Mouse (Mus musculus): ENCODE data around the gene Cabp7. TPM values are rescaled to one million over a fixed set of nuclear protein-coding genes. Genes with fewer than 3 reads are reported as not detected.

Gene Cabp7
- 0.50 and 0.51 TPM in 2 replicates for total RNA-seq (2012; rRNA removed)
- not detected in 2 replicates for total RNA-seq (2014; rRNA removed)
- not detected in 2 replicates for polyA plus RNA-seq (2012; ENCODE audit: insufficient read length, low read depth)

DNA sequence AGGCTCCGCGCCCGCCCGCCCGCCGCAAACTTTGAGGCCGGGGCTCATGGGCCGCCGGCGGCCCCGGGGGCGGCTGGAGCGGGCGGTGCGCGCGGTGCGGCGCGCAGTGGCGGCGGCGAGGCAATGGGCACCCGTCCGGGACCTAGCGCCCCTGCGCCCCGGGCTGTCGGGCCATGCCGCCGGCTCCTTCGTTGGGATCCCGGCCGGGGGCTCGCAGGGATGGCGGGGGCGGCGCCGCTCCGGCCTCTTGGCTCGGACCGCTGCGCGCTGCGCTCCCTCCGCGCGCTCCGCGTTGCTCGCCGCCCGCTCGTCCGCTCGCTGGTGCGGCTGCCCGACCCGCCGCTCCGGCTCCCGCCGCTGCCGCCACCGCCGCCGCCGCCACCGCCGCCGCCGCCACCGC is at the start of gene Cabp7:
TSS of gene Cabp7 (minus strand) at position 46 of the 400 bp plus-strand sequence.
- H3K9ac ChIP-seq (ENCODE audit: insufficient read depth, low read depth) = no peak within 1 kb of the TSS
- in situ Hi-C loops (cut with MboI; ENCODE audit: low pct_ligation_motif_present, low pct_unique_long_range_greater_than_20kb, low sequenced_read_pairs) = no loop called here

DNA sequence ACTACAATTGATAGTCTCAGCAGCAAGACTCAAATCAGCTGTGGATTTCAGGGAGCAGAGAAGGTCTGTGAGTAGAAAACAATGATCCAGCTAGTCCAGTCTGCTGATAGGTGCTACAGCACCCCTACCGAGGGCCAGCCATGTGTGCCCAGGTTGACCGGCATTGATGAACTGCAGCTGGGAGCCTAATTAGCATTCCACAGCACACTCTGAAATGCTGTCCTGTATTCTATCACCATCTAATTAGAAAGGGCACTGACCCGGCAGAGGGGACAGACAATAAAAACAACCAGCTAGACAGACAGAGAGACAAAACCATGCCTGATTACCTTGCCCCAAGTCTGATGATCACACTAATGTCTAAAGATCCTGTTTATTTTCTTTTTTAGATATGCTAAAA is 46.4 kb upstream of the Cabp7 start:
- in situ Hi-C loops (cut with MboI; ENCODE audit: low pct_ligation_motif_present, low pct_unique_long_range_greater_than_20kb, low sequenced_read_pairs) = no loop called here
- dilution Hi-C loops (cut with MboI; ENCODE audit: extremely low pct_ligation_motif_present, extremely low pct_unique_long_range_greater_than_20kb, low sequenced_read_pairs) = no loop called here

More for the DNA sequence above, at the start of gene Cabp7:
- TF ChIP-seq E2F4 (IDR thresholded peaks at IDR 0.05; ENCODE audit: insufficient replicate concordance, low read depth, low read length) = no peak
- TF ChIP-seq KAT2A (IDR thresholded peaks at IDR 0.05; ENCODE audit: insufficient replicate concordance, low read length) = no peak
- TF ChIP-seq GABPA (IDR thresholded peaks at IDR 0.05; ENCODE audit: insufficient replicate concordance, low read depth, low read length) = no peak
- TF ChIP-seq UBTF (IDR thresholded peaks at IDR 0.05; ENCODE audit: low read depth, low read length) = no peak
- TF ChIP-seq POLR2A (IDR thresholded peaks at IDR 0.05; ENCODE audit: low read depth, low read length) = no peak
- TF ChIP-seq TCF12 (IDR thresholded peaks at IDR 0.05; ENCODE audit: low read depth, low read length) = no peak
- TF ChIP-seq ZNF384 (IDR thresholded peaks at IDR 0.05; ENCODE audit: low read depth, low read length) = no peak
- no peak for TF ChIP-seq JUN (IDR thresholded peaks at IDR 0.05; ENCODE audit: insufficient read depth, low read depth, low read length)
- TF ChIP-seq CHD2 (IDR thresholded peaks at IDR 0.05; ENCODE audit: low read length) = no peak
- no peak for TF ChIP-seq EP300 (IDR thresholded peaks at IDR 0.05; ENCODE audit: low read length)
- no peak for TF ChIP-seq MEF2A (IDR thresholded peaks at IDR 0.05; ENCODE audit: borderline replicate concordance, low read depth, low read length)
- TF ChIP-seq ZC3H11A (IDR thresholded peaks at IDR 0.05; ENCODE audit: low read depth, low read length) = no peak
- TF ChIP-seq ZMIZ1 (IDR thresholded peaks at IDR 0.05; ENCODE audit: low read depth, low read length) = no peak
- no peak for TF ChIP-seq POLR2AphosphoS2 (IDR thresholded peaks at IDR 0.05; ENCODE audit: low read depth, low read length)
- TF ChIP-seq MAX (IDR thresholded peaks at IDR 0.05; ENCODE audit: low read length) = no peak
- dilution Hi-C loops (cut with MboI; ENCODE audit: extremely low pct_ligation_motif_present, extremely low pct_unique_long_range_greater_than_20kb, low sequenced_read_pairs) = no loop called here
- DNase-seq (ENCODE audit: extremely low read depth) = no peak
- peaks cover 9% of the 10 kb centered on the region for H3K27me3 ChIP-seq (replicated peaks)
- H3K79me2 ChIP-seq (replicated peaks; ENCODE audit: control insufficient read depth, extremely low read depth, insufficient read depth, poor library complexity, severe bottlenecking) = no peaks in the 10 kb centered on the region
- no peak within 1 kb of the TSS for H3K4me2 ChIP-seq (ENCODE audit: insufficient read depth, low read depth, poor library complexity, severe bottlenecking)
- H3K9me3 ChIP-seq (replicated peaks; ENCODE audit: low read length) = peaks cover 10% of the 10 kb centered on the region
- no peaks in the 10 kb centered on the region for H3K36me3 ChIP-seq (replicated peaks in 1 of 2; ENCODE audit: control insufficient read depth in 1 of 2, insufficient read depth in 1 of 2, low read length in 1 of 2)
- no peak within 1 kb of the TSS for H3K27ac ChIP-seq (ENCODE audit: insufficient read depth, low read depth)
- H3K4me3 ChIP-seq (replicated peaks in 1 of 3; ENCODE audit: low read depth in 2 of 3, low read length in 2 of 3, poor library complexity in 1 of 3) = no peak within 1 kb of the TSS
- H3K4me1 ChIP-seq (ENCODE audit: control insufficient read depth in 1 of 2, insufficient read depth in 2 of 2) = no peaks in the 10 kb centered on the region

More for the DNA sequence above, 46.4 kb upstream of the Cabp7 start:
- H3K4me3 ChIP-seq (replicated peaks in 1 of 3; ENCODE audit: low read depth in 2 of 3, low read length in 2 of 3, poor library complexity in 1 of 3) = no peak overlapping the region
- no peak overlapping the region for H3K9ac ChIP-seq (ENCODE audit: insufficient read depth, low read depth)
- H3K27ac ChIP-seq (ENCODE audit: insufficient read depth, low read depth) = no peak overlapping the region
- peaks cover 47 to 91% of the 10 kb centered on the region in 2 experiments for H3K36me3 ChIP-seq (replicated peaks in 1 of 2; ENCODE audit: control insufficient read depth in 1 of 2, insufficient read depth in 1 of 2, low read length in 1 of 2)
- no peaks in the 10 kb centered on the region for H3K4me1 ChIP-seq (ENCODE audit: control insufficient read depth in 1 of 2, insufficient read depth in 2 of 2)
- H3K9me3 ChIP-seq (replicated peaks; ENCODE audit: low read length) = peaks cover 8% of the 10 kb centered on the region
- H3K27me3 ChIP-seq (replicated peaks) = no peaks in the 10 kb centered on the region
- no peak for DNase-seq (ENCODE audit: extremely low read depth)
- no peak for TF ChIP-seq EP300 (IDR thresholded peaks at IDR 0.05; ENCODE audit: low read length)
- no peak for TF ChIP-seq MAFK (IDR thresholded peaks at IDR 0.05; ENCODE audit: insufficient replicate concordance, low read length)
- no peak for TF ChIP-seq ZNF384 (IDR thresholded peaks at IDR 0.05; ENCODE audit: low read depth, low read length)
- no peak for TF ChIP-seq ZMIZ1 (IDR thresholded peaks at IDR 0.05; ENCODE audit: low read depth, low read length)
- TF ChIP-seq USF2 (conservative IDR thresholded peaks at IDR 0.05; ENCODE audit: low read depth, low read length) = no peak
- no peak overlapping the region for H3K4me2 ChIP-seq (ENCODE audit: insufficient read depth, low read depth, poor library complexity, severe bottlenecking)
- no peaks in the 10 kb centered on the region for H3K79me2 ChIP-seq (replicated peaks; ENCODE audit: control insufficient read depth, extremely low read depth, insufficient read depth, poor library complexity, severe bottlenecking)
